Mouse (Mus musculus): ENCODE results near the gene Bahcc1. TPM values are rescaled to one million over a fixed set of nuclear protein-coding genes. Genes with fewer than 3 reads are reported as not detected.

Bahcc1 gene
- polyA plus RNA-seq, 2 experiments: 0.75 to 1.6 TPM

DNA sequence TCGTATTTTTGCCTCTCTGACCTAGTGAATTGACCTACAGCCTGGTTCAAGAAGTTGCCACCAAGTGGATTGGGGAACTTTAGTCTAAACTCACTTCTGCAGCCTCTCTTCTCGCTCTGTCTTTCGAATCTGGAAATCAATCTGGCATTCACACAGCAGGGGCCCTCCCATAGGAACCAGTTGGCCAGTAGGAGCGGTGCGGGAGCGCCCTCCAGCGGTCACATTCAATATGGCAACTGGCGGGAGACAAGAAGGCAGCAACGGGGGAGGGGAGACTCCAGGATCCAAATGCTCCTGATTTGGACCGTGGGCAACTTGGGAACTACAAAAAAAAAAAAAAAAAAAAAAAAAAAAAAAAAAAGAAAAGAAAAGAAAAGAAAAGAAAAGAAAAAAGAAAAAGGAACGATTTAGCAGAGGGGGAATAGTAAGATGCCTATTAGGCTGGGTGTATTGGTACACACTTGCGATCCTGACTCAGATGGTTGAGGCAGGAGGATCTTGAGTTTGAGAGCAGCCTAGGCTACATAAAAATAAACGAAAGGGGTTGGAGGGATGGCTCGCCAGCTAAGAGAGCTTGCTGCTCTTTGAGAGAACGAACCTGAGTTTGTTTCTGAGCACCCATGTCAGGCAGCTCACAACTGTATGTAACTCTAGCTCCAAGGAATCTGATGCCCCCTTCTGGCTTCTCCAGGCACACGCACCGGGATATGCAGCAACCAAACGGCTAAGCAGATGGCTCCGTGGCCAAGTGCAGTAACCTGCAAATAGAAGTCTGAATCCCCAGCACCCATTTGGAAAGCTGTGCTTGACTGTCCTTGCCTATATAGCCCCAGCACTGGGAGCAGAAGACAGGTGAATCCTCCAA is 75.1 kb downstream of the Bahcc1 start:
- WGBS (ENCODE audit: insufficient replicate concordance): 4% methylated on average over 19 of the region's 19 CpGs
- TF ChIP-seq CTCF (IDR thresholded peaks at IDR 0.05; ENCODE audit: low read depth) (peak; percentile 97), EP300 (IDR thresholded peaks at IDR 0.05; ENCODE audit: low read depth) (no peak)
- no peak overlapping the region for H3K27ac ChIP-seq

DNA sequence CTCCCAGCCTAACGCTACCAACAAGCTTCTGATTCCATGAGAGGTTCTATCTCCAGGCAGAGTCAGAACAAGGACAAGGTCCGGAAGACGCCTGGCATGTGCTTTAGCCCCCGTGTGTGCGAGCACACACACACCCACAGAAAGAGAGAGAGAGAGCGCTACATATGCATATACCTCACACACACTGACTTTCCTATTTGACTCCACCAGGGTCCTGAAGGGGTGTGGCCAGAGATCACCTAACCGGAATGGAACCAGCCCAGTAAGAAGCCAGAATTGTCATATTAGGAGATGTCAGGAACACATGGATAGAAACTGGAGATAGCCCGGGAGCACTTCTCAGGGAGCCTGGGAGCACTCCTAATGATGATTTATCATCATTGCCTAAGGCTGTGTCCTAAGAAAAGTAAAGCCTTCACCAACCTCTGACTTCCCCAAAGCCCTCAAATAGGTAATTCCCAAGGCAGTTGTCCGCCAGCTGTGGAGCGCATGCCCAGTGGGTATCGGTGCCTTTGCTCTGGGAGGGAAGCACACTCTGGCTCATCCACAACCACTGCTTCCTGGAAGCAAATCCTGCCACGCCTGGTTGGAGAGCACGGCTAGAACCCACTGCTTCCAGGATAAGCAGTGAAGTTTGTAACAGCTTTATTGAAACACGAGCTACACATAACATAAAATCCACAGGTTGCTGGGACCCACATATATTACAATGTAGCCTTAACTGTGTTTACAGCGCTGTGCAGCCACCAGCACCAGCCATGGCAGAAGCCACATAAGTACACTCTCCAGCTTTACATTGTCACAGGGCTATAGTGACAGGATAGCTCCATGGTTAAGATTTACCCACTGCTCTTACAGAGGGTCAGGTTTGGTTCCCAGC is 75.9 kb downstream of the Bahcc1 start:
- peak overlapping the region; percentile 27; the same call in 1 of the 2 replicates for H3K4me2 ChIP-seq (ENCODE audit: low read depth)
- H3K27me3 ChIP-seq (ENCODE audit: control insufficient read depth, insufficient read depth, low read length): peaks cover 4% of the 10 kb centered on the region; the same call in 1 of the 2 replicates
- no peak overlapping the region for H3K4me3 ChIP-seq (ENCODE audit: insufficient read depth in 1 of 2, low read depth in 2 of 2, low read length in 2 of 2)
- H3K9me3 ChIP-seq (ENCODE audit: control insufficient read depth, low read length): no peaks in the 10 kb centered on the region
- 44% methylated on average over 15 of the region's 15 CpGs for WGBS (ENCODE audit: insufficient replicate concordance)
- DNase-seq (ENCODE audit: low read depth in 3 of 3, low spot score in 3 of 3): no peak
- no peak overlapping the region for H3K9ac ChIP-seq (replicated peaks)
- TF ChIP-seq CTCF (IDR thresholded peaks at IDR 0.05; ENCODE audit: low read depth): no peak
- TF ChIP-seq EP300 (IDR thresholded peaks at IDR 0.05; ENCODE audit: low read depth): no peak
- no peaks in the 10 kb centered on the region for H3K36me3 ChIP-seq (replicated peaks; ENCODE audit: control insufficient read depth, insufficient read depth, low read depth)
- ATAC-seq (ENCODE audit: insufficient read depth): no peak
- H3K27ac ChIP-seq: no peak overlapping the region
- peaks cover 27 to 36% of the 10 kb centered on the region in 2 experiments for H3K4me1 ChIP-seq (replicated peaks; ENCODE audit: control insufficient read depth in 2 of 2, insufficient read depth in 2 of 2, low read length in 1 of 2)

More for the DNA sequence above, 75.1 kb downstream of the Bahcc1 start:
- DNase-seq (ENCODE audit: low read depth in 3 of 3, low spot score in 3 of 3) (peak; percentile 65 to 74 (median 66)), ATAC-seq (ENCODE audit: insufficient read depth) (no peak)
- H3K4me3 ChIP-seq (ENCODE audit: insufficient read depth in 1 of 2, low read depth in 2 of 2, low read length in 2 of 2): no peak overlapping the region
- peak overlapping the region; percentile 27; the same call in 1 of the 2 replicates for H3K4me2 ChIP-seq (ENCODE audit: low read depth)
- H3K27me3 ChIP-seq (ENCODE audit: control insufficient read depth, insufficient read depth, low read length): peaks cover 4% of the 10 kb centered on the region; the same call in 1 of the 2 replicates
- no peaks in the 10 kb centered on the region for H3K9me3 ChIP-seq (ENCODE audit: control insufficient read depth, low read length)
- no peak overlapping the region for H3K9ac ChIP-seq (replicated peaks)
- H3K4me1 ChIP-seq (replicated peaks; ENCODE audit: control insufficient read depth in 2 of 2, insufficient read depth in 2 of 2, low read length in 1 of 2): peaks cover 35 to 45% of the 10 kb centered on the region in 2 experiments
- H3K36me3 ChIP-seq (replicated peaks; ENCODE audit: control insufficient read depth, insufficient read depth, low read depth): no peaks in the 10 kb centered on the region

DNA sequence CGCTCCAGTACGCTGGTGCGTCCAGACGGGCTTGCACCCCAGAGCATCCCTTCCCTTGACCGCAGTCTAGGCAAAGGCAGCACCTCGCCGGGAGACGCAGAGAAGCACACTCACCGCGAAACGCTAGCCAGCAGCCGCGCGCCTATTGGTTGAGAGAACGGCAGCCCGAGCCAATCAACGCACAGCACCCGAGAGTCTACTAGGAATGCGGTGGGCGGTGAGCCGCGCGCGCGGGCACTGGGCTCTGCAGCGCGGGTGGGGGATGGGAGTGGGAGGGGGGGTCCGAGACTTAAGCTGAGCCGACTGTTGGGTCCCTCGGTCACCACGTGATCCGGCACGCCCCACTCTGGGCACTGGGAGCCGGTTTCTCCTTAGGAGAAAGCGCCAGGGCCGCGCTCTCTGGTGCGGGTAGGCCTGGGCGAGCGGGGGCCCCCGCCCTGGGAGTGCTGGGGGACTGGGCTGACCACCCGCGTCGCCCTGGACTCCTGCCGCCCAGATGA is 78.1 kb downstream of the Bahcc1 start:
- Histone ChIP-seq H3K36me3 (replicated peaks; ENCODE audit: control insufficient read depth, insufficient read depth, low read depth) (no peaks in the 10 kb centered on the region), H3K4me1 (replicated peaks; ENCODE audit: control insufficient read depth in 2 of 2, insufficient read depth in 2 of 2, low read length in 1 of 2) (peaks cover 15 to 25% of the 10 kb centered on the region in 2 experiments), H3K4me2 (ENCODE audit: low read depth) (peak overlapping the region; percentile 79), H3K9ac (replicated peaks) (peak overlapping the region; percentile 57), H3K27me3 (ENCODE audit: control insufficient read depth, insufficient read depth, low read length) (peaks cover 4% of the 10 kb centered on the region; the same call in 1 of the 2 replicates), H3K9me3 (ENCODE audit: control insufficient read depth, low read length) (no peaks in the 10 kb centered on the region), H3K4me3 (ENCODE audit: insufficient read depth in 1 of 2, low read depth in 2 of 2, low read length in 2 of 2) (peak overlapping the region; percentile 44 to 54), H3K27ac (no peak overlapping the region)
- DNase-seq (ENCODE audit: low read depth in 3 of 3, low spot score in 3 of 3): peak; percentile 77 to 80 (median 78)
- 2% methylated on average over 45 of the region's 45 CpGs for WGBS (ENCODE audit: insufficient replicate concordance)
- ATAC-seq (ENCODE audit: insufficient read depth): peak; percentile 83
- no peak for TF ChIP-seq EP300 (IDR thresholded peaks at IDR 0.05; ENCODE audit: low read depth)
- peak; percentile 10; the same call in 1 of the 2 replicates for TF ChIP-seq CTCF (IDR thresholded peaks at IDR 0.05; ENCODE audit: low read depth)

DNA sequence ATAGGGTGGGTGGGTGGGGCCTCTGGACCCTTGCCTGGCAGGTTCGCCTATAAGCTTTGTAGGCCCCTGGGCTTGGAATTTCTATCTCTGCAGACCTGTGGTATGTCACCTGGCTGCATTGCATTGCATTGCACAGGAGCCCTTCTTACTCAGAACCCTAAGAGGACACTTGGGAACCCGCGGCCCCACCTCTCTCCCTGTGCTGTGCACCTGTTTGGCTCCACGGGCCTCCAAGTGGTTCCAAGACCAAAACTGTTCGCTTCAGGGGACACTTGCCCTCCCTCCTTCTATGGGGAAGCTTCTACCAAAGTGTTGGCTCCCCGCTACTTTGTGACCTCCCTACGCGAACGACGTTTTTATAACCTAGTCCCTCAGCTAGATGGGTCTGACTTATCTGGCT is 78.8 kb downstream of the Bahcc1 start:
- no peak overlapping the region for H3K9ac ChIP-seq (replicated peaks)
- DNase-seq (ENCODE audit: low read depth in 3 of 3, low spot score in 3 of 3): no peak
- TF ChIP-seq CTCF (IDR thresholded peaks at IDR 0.05; ENCODE audit: low read depth) (no peak), EP300 (IDR thresholded peaks at IDR 0.05; ENCODE audit: low read depth) (no peak)
- H3K9me3 ChIP-seq (ENCODE audit: control insufficient read depth, low read length): no peaks in the 10 kb centered on the region
- ATAC-seq (ENCODE audit: insufficient read depth): no peak
- H3K27ac ChIP-seq: no peak overlapping the region
- H3K4me1 ChIP-seq (replicated peaks; ENCODE audit: control insufficient read depth in 2 of 2, insufficient read depth in 2 of 2, low read length in 1 of 2): peaks cover 12 to 21% of the 10 kb centered on the region in 2 experiments
- peak overlapping the region; percentile 79 for H3K4me2 ChIP-seq (ENCODE audit: low read depth)
- 62% methylated on average over 10 of the region's 10 CpGs for WGBS (ENCODE audit: insufficient replicate concordance)
- peaks cover 4% of the 10 kb centered on the region; the same call in 1 of the 2 replicates for H3K27me3 ChIP-seq (ENCODE audit: control insufficient read depth, insufficient read depth, low read length)
- no peaks in the 10 kb centered on the region for H3K36me3 ChIP-seq (replicated peaks; ENCODE audit: control insufficient read depth, insufficient read depth, low read depth)
- no peak overlapping the region; a peak in 1 of 4 replicates for H3K4me3 ChIP-seq (ENCODE audit: insufficient read depth in 1 of 2, low read depth in 2 of 2, low read length in 2 of 2)
